Comparison of ENCODE assay signal across 8 mouse cellular contexts in genomic region chr14:51738411-51739149, GRCm38 (mm10). TPM values are rescaled to one million over a fixed set of nuclear protein-coding genes. Genes with fewer than 3 reads are reported as not detected.
DNase-seq lines count a peak whose midpoint lies in the region; ATAC-seq lines count a peak whose summit lies in the region.

No protein-coding gene starts in this region.

- 4% methylated on average over 29 of the region's 29 CpGs for WGBS in heart, embryonic 14.5 days
- 2% methylated on average over 29 of the region's 29 CpGs for WGBS in hindbrain, embryonic 15.5 days
- WGBS in midbrain, embryonic 12.5 days = 4% methylated on average over 29 of the region's 29 CpGs

- peaks cover 42% of the 10 kb centered on the region for H3K27me3 ChIP-seq in heart, embryonic 14.5 days (ENCODE audit: control insufficient read depth, insufficient read depth, low read length)
- H3K27me3 ChIP-seq in hindbrain, embryonic 15.5 days = peaks cover 47% of the 10 kb centered on the region
- H3K27me3 ChIP-seq in midbrain, embryonic 12.5 days = peaks cover 52% of the 10 kb centered on the region

- H3K9ac ChIP-seq in heart, embryonic 14.5 days (ENCODE audit: low read length) = no peak overlapping the region
- H3K9ac ChIP-seq in hindbrain, embryonic 15.5 days = no peak overlapping the region
- H3K9ac ChIP-seq in midbrain, embryonic 12.5 days (replicated peaks) = no peak overlapping the region

- intact Hi-C loops in gastrocnemius, postnatal 14 days (cut with DNase I; ENCODE audit: low total_unique reads) = no loop called here

- no peak for ATAC-seq in heart, embryonic 14.5 days (ENCODE audit: insufficient number of reproducible peaks, insufficient read depth, low FRiP score, low read depth)
- peak; percentile 78 for ATAC-seq in common myeloid progenitor, adult 5-6 weeks (replicated peaks; ENCODE audit: low read depth, poor library complexity, severe bottlenecking)
- no peak for ATAC-seq in hindbrain, embryonic 15.5 days (ENCODE audit: low FRiP score, low read depth)
- ATAC-seq in midbrain, embryonic 12.5 days (ENCODE audit: low FRiP score, low read depth) = no peak

- H3K4me3 ChIP-seq in heart, embryonic 14.5 days (ENCODE audit: control insufficient read depth in 1 of 2, insufficient read depth in 1 of 2, low read depth in 1 of 2, low read length in 2 of 2) = peak overlapping the region; percentile 17 to 19
- peak overlapping the region; percentile 27 for H3K4me3 ChIP-seq in hindbrain, embryonic 15.5 days
- peak overlapping the region; percentile 26 for H3K4me3 ChIP-seq in midbrain, embryonic 12.5 days

- H3K27ac ChIP-seq in heart, embryonic 14.5 days (replicated peaks in 1 of 2; ENCODE audit: control insufficient read depth in 1 of 2, insufficient read depth in 1 of 2, low read depth in 2 of 2, low read length in 2 of 2) = no peak overlapping the region
- no peak overlapping the region for H3K27ac ChIP-seq in hindbrain, embryonic 15.5 days (replicated peaks)
- H3K27ac ChIP-seq in midbrain, embryonic 12.5 days (replicated peaks) = no peak overlapping the region

- peaks cover 6 to 10% of the 10 kb centered on the region in 2 experiments; a peak in 2 of 4 replicates for H3K4me1 ChIP-seq in heart, embryonic 14.5 days (ENCODE audit: control insufficient read depth in 2 of 2, insufficient read depth in 2 of 2, low read length in 2 of 2)
- peaks cover 23% of the 10 kb centered on the region for H3K4me1 ChIP-seq in hindbrain, embryonic 15.5 days (replicated peaks)
- peaks cover 22% of the 10 kb centered on the region for H3K4me1 ChIP-seq in midbrain, embryonic 12.5 days

- H3K9me3 ChIP-seq in heart, embryonic 14.5 days (ENCODE audit: control insufficient read depth, low read length) = no peaks in the 10 kb centered on the region
- H3K9me3 ChIP-seq in hindbrain, embryonic 15.5 days = no peaks in the 10 kb centered on the region
- H3K9me3 ChIP-seq in midbrain, embryonic 12.5 days = no peaks in the 10 kb centered on the region

- no peak for DNase-seq in heart, adult 8-10 months (ENCODE audit: low spot score)
- DNase-seq in cerebellum, adult 11-12 months = no peak
- no peak for DNase-seq in gastrocnemius, postnatal 14 days
- DNase-seq in urinary bladder, adult 18-20 months (ENCODE audit: low spot score in 2 of 2) = no peak

- H3K36me3 ChIP-seq in heart, embryonic 14.5 days (ENCODE audit: control insufficient read depth, insufficient read depth, low read length) = no peaks in the 10 kb centered on the region
- H3K36me3 ChIP-seq in hindbrain, embryonic 15.5 days = no peaks in the 10 kb centered on the region
- no peaks in the 10 kb centered on the region for H3K36me3 ChIP-seq in midbrain, embryonic 12.5 days

- peak overlapping the region; percentile 90 for H3K4me2 ChIP-seq in heart, embryonic 14.5 days (ENCODE audit: low read length)
- peak overlapping the region; percentile 81 for H3K4me2 ChIP-seq in hindbrain, embryonic 15.5 days
- H3K4me2 ChIP-seq in midbrain, embryonic 12.5 days (replicated peaks) = peak overlapping the region; percentile 61

RNA-seq across cellular contexts. Expression of gene Gm5800, which starts 21.6 kb away (rescaled TPM):
- polyA plus RNA-seq in heart, embryonic 14.5 days (2014; fragmentation: Nextera tagmentation; extraction: Ambion mirVana) = not detected in 2 replicates
- not detected for total RNA-seq in heart, adult 8-10 months (2022)
- total RNA-seq in common myeloid progenitor, adult 5-6 weeks (2017) = not detected in 2 replicates
- not detected in 2 replicates for polyA plus RNA-seq in hindbrain, embryonic 15.5 days (2015; fragmentation: Nextera tagmentation; extraction: Ambion mirVana)
- polyA plus RNA-seq in midbrain, embryonic 12.5 days (2016; fragmentation: Nextera tagmentation; extraction: Ambion mirVana) = not detected in 2 replicates
- total RNA-seq in gastrocnemius, postnatal 14 days (2021) = not detected

RNA-seq across cellular contexts. Expression of gene Ang4, which starts 34.8 kb away (rescaled TPM):
- polyA plus RNA-seq in heart, embryonic 14.5 days (2014; fragmentation: Nextera tagmentation; extraction: Ambion mirVana) = not detected in 2 replicates
- total RNA-seq in heart, adult 8-10 months (2022) = not detected
- not detected in 2 replicates for total RNA-seq in common myeloid progenitor, adult 5-6 weeks (2017)
- polyA plus RNA-seq in hindbrain, embryonic 15.5 days (2015; fragmentation: Nextera tagmentation; extraction: Ambion mirVana) = not detected in 2 replicates
- not detected in 2 replicates for polyA plus RNA-seq in midbrain, embryonic 12.5 days (2016; fragmentation: Nextera tagmentation; extraction: Ambion mirVana)
- not detected for total RNA-seq in gastrocnemius, postnatal 14 days (2021)

RNA-seq across cellular contexts. Expression of gene Gm17079, which starts 43.3 kb away (rescaled TPM):
- polyA plus RNA-seq in heart, embryonic 14.5 days (2014; fragmentation: Nextera tagmentation; extraction: Ambion mirVana) = not detected in 2 replicates
- not detected for total RNA-seq in heart, adult 8-10 months (2022)
- not detected in 2 replicates for total RNA-seq in common myeloid progenitor, adult 5-6 weeks (2017)
- not detected in 2 replicates for polyA plus RNA-seq in hindbrain, embryonic 15.5 days (2015; fragmentation: Nextera tagmentation; extraction: Ambion mirVana)
- not detected in 2 replicates for polyA plus RNA-seq in midbrain, embryonic 12.5 days (2016; fragmentation: Nextera tagmentation; extraction: Ambion mirVana)
- total RNA-seq in gastrocnemius, postnatal 14 days (2021) = not detected
